Mouse (Mus musculus): ENCODE data around the gene Nfam1.
"Not testable (repeated sequence)": the region's sequence is repeated elsewhere in the genome, so short reads cannot be mapped to it uniquely, and the experiment has no call there.

The Nfam1 gene

GRCm38 (mm10) chr15:83032981-83033541, at the start of gene Nfam1:
Gene Nfam1 (minus strand): TSS chr15:83033306.
- no peak for DNase-seq (ENCODE audit: low read depth, low spot score)

- DNase-seq (ENCODE audit: low read depth, low spot score): no peak
Observed at GRCm38 (mm10) chr15:83075607-83076525, 42.8 kb upstream of the Nfam1 start.

GRCm38 (mm10) chr15:83074179-83074578, 41.1 kb upstream of the Nfam1 start:
- DNase-seq (ENCODE audit: low read depth, low spot score): no peak

GRCm38 (mm10) chr15:83071752-83072151, 38.6 kb upstream of the Nfam1 start:
- DNase-seq (ENCODE audit: low read depth, low spot score): no peak

- DNase-seq (ENCODE audit: low read depth, low spot score): no peak
Observed at GRCm38 (mm10) chr15:83070942-83071341, 37.8 kb upstream of the Nfam1 start.

- DNase-seq (ENCODE audit: low read depth, low spot score): no peak
Observed at GRCm38 (mm10) chr15:83068270-83068669, 35.2 kb upstream of the Nfam1 start.

GRCm38 (mm10) chr15:83065543-83065942, 32.4 kb upstream of the Nfam1 start:
- no peak for DNase-seq (ENCODE audit: low read depth, low spot score)

- not testable (repeated sequence) for DNase-seq (ENCODE audit: low read depth, low spot score)
Observed at GRCm38 (mm10) chr15:83062582-83062981, 29.5 kb upstream of the Nfam1 start.

- DNase-seq (ENCODE audit: low read depth, low spot score): no peak
Observed at GRCm38 (mm10) chr15:83061689-83062088, 28.6 kb upstream of the Nfam1 start.

- DNase-seq (ENCODE audit: low read depth, low spot score): no peak
Observed at GRCm38 (mm10) chr15:83059233-83059660, 26.1 kb upstream of the Nfam1 start.

- DNase-seq (ENCODE audit: low read depth, low spot score): no peak
Observed at GRCm38 (mm10) chr15:83057533-83057932, 24.4 kb upstream of the Nfam1 start.

- peak; percentile 45 for DNase-seq (ENCODE audit: low read depth, low spot score)
Observed at GRCm38 (mm10) chr15:83056378-83057083, 23.4 kb upstream of the Nfam1 start.

GRCm38 (mm10) chr15:83055569-83055968, 22.5 kb upstream of the Nfam1 start:
- no peak for DNase-seq (ENCODE audit: low read depth, low spot score)

GRCm38 (mm10) chr15:83053261-83053660, 20.2 kb upstream of the Nfam1 start:
- no peak for DNase-seq (ENCODE audit: low read depth, low spot score)

GRCm38 (mm10) chr15:83052341-83053104, 19.4 kb upstream of the Nfam1 start:
- DNase-seq (ENCODE audit: low read depth, low spot score): no peak

- no peak for DNase-seq (ENCODE audit: low read depth, low spot score)
Observed at GRCm38 (mm10) chr15:83046730-83047129, 13.6 kb upstream of the Nfam1 start.

GRCm38 (mm10) chr15:83046308-83046707, 13.2 kb upstream of the Nfam1 start:
- no peak for DNase-seq (ENCODE audit: low read depth, low spot score)

- not testable (repeated sequence) for DNase-seq (ENCODE audit: low read depth, low spot score)
Observed at GRCm38 (mm10) chr15:83045565-83045964, 12.5 kb upstream of the Nfam1 start.

- no peak for DNase-seq (ENCODE audit: low read depth, low spot score)
Observed at GRCm38 (mm10) chr15:83043362-83043708, 10.2 kb upstream of the Nfam1 start.

- no peak for DNase-seq (ENCODE audit: low read depth, low spot score)
Observed at GRCm38 (mm10) chr15:83042655-83043361, 9.7 kb upstream of the Nfam1 start.

GRCm38 (mm10) chr15:83040156-83040555, 7.0 kb upstream of the Nfam1 start:
- no peak for DNase-seq (ENCODE audit: low read depth, low spot score)
